Mouse (Mus musculus): ENCODE results near the gene Ifitm3. TPM values are rescaled to one million over a fixed set of nuclear protein-coding genes. Genes with fewer than 3 reads are reported as not detected.

Gene Ifitm3
- polyA plus RNA-seq, 1 experiment = 1,312 TPM

DNA sequence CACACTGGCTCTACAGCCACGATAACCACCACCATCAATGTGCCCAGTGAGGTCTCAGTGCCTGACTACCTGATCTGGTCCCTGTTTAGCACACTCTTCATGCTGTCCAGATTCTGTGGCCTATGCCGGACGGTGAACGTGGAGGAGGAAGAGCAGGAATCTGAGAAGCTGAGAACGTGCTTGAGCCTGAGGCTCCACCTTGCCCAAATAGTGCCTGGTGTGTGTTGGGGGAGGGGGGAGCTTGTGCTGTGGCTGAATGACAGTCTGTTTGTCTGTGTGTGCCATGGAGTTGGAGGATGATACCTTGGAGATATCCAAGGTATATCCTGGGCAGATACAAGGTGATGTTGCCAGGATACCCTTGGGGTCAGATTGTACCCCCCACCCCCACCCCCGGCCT, 20.4 kb downstream of the Ifitm3 start:
- Histone ChIP-seq H3ac (ENCODE audit: control insufficient read depth, insufficient read length) (no peak overlapping the region), H3K4me2 (ENCODE audit: low read depth) (no peak overlapping the region), H3K79me2 (ENCODE audit: control insufficient read depth, insufficient read depth) (no peaks in the 10 kb centered on the region), H3K27me3 (ENCODE audit: control insufficient read depth, insufficient read depth, insufficient read length) (no peaks in the 10 kb centered on the region), H3K4me3 (no peak overlapping the region), H3K36me3 (ENCODE audit: control insufficient read depth, insufficient read depth) (no peaks in the 10 kb centered on the region)
- TF ChIP-seq CEBPB (IDR thresholded peaks at IDR 0.05; ENCODE audit: insufficient read depth, poor library complexity, severe bottlenecking) (no peak), MAX (IDR thresholded peaks at IDR 0.05; ENCODE audit: low read depth) (no peak), POLR2A (IDR thresholded peaks at IDR 0.05; ENCODE audit: insufficient read length, low read depth) (no peak), MYOG (IDR thresholded peaks at IDR 0.05; ENCODE audit: control insufficient read depth in 1 of 3, insufficient read depth in 1 of 3, insufficient read length in 2 of 3, low read depth in 2 of 3) (no peak), TCF12 (IDR thresholded peaks at IDR 0.05; ENCODE audit: insufficient read depth, poor library complexity, severe bottlenecking) (no peak), POLR2AphosphoS2 (IDR thresholded peaks at IDR 0.05; ENCODE audit: insufficient read length, low read depth) (no peak)

DNA sequence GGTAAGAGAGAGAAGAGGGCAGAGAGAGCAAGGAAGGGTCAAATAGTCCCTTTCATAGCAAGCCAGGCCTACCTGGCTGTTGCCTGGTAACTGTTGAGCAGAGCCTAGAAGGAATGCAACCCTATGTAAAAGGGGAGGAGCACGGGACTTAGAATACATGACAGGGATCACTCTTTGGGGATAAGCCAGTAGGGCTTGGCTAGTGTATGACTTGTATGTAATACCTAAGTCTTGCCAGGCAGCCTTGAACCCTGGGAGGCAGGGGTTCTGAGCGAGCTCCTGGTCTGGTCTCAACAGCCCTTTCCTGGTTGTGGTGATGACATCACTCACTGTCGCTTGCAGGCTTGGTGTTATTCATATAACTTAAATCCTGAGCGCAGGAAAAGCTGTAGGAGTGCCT, 21.5 kb downstream of the Ifitm3 start:
- Histone ChIP-seq H3K36me3 (ENCODE audit: control insufficient read depth, insufficient read depth) (no peaks in the 10 kb centered on the region), H3K79me2 (ENCODE audit: control insufficient read depth, insufficient read depth) (no peaks in the 10 kb centered on the region), H3K4me3 (no peak overlapping the region), H3ac (ENCODE audit: control insufficient read depth, insufficient read length) (no peak overlapping the region), H3K4me2 (ENCODE audit: low read depth) (no peak overlapping the region), H3K27me3 (ENCODE audit: control insufficient read depth, insufficient read depth, insufficient read length) (no peaks in the 10 kb centered on the region)
- TF ChIP-seq POLR2A (IDR thresholded peaks at IDR 0.05; ENCODE audit: insufficient read length, low read depth) (no peak), REST (IDR thresholded peaks at IDR 0.05; ENCODE audit: insufficient read depth, insufficient read length) (no peak), SRF (IDR thresholded peaks at IDR 0.05; ENCODE audit: control insufficient read depth, insufficient read length, low read depth) (no peak), TCF3 (IDR thresholded peaks at IDR 0.05; ENCODE audit: insufficient read length, low read depth) (no peak), MAX (IDR thresholded peaks at IDR 0.05; ENCODE audit: low read depth) (no peak), MYOG (IDR thresholded peaks at IDR 0.05; ENCODE audit: control insufficient read depth in 1 of 3, insufficient read depth in 1 of 3, insufficient read length in 2 of 3, low read depth in 2 of 3) (no peak), CEBPB (IDR thresholded peaks at IDR 0.05; ENCODE audit: insufficient read depth, poor library complexity, severe bottlenecking) (no peak), POLR2AphosphoS2 (IDR thresholded peaks at IDR 0.05; ENCODE audit: insufficient read length, low read depth) (no peak), E2F4 (IDR thresholded peaks at IDR 0.05; ENCODE audit: insufficient read depth) (no peak), MYOD1 (IDR thresholded peaks at IDR 0.05; ENCODE audit: control insufficient read depth in 1 of 3, insufficient read length in 2 of 3, low read depth in 2 of 3) (no peak), USF1 (IDR thresholded peaks at IDR 0.05; ENCODE audit: low read depth) (no peak), TCF12 (IDR thresholded peaks at IDR 0.05; ENCODE audit: insufficient read depth, poor library complexity, severe bottlenecking) (no peak)

DNA sequence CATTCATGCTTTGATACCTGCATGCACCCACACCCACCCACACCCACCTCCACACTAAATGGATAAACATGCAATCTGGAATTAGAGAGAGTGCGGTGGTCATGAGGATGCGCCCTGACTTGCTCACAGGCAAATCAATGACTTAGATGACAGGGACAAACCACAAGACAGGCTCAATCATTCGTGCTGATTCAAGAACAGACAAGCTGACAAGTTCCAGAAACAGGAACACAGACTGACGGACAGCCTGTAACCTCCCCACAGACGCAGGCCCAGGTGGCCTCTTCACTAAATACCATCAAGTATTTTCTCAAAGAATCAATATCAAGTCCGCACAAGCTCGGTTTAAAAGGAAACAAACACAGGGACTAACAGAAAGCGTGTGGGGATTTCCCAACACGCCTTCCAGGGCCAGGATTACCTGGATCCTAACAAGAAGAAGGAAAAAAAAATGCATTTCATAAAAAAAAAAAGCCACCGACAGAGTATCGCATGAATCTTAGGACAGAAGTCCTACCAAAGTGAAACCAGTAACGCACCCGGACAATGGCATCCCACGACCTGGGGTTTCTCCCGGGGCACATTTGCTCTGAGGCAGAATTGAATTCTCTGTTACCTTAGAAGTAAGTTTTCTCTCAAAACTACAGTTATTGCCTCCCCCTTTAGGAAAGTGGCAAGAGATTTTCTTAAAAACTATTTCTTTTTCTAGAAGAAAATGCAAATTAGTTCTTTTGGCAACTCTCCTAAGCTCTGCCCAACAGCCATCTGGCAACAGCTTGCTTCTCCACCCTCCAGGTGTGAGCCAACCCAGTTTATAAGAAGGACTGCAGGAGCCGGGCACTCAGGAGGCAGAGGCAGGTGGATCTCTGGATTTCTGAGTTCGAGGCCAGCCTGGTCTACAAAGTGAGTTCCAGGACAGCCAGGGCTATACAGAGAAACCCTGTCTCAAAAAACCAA, 23.1 kb downstream of the Ifitm3 start:
- TF ChIP-seq USF1 (IDR thresholded peaks at IDR 0.05; ENCODE audit: low read depth) = no peak
- no peak for TF ChIP-seq REST (IDR thresholded peaks at IDR 0.05; ENCODE audit: insufficient read depth, insufficient read length)
- no peak for TF ChIP-seq TCF3 (IDR thresholded peaks at IDR 0.05; ENCODE audit: insufficient read length, low read depth)
- TF ChIP-seq POLR2AphosphoS2 (IDR thresholded peaks at IDR 0.05; ENCODE audit: insufficient read length, low read depth) = no peak
- no peak for TF ChIP-seq E2F4 (IDR thresholded peaks at IDR 0.05; ENCODE audit: insufficient read depth)
- no peak for TF ChIP-seq CEBPB (IDR thresholded peaks at IDR 0.05; ENCODE audit: insufficient read depth, poor library complexity, severe bottlenecking)
- no peak for TF ChIP-seq MYOD1 (IDR thresholded peaks at IDR 0.05; ENCODE audit: control insufficient read depth in 1 of 3, insufficient read length in 2 of 3, low read depth in 2 of 3)
- no peak for TF ChIP-seq SRF (IDR thresholded peaks at IDR 0.05; ENCODE audit: control insufficient read depth, insufficient read length, low read depth)
- no peak for TF ChIP-seq MYOG (IDR thresholded peaks at IDR 0.05; ENCODE audit: control insufficient read depth in 1 of 3, insufficient read depth in 1 of 3, insufficient read length in 2 of 3, low read depth in 2 of 3)
- no peak for TF ChIP-seq MAX (IDR thresholded peaks at IDR 0.05; ENCODE audit: low read depth)
- no peak for TF ChIP-seq TCF12 (IDR thresholded peaks at IDR 0.05; ENCODE audit: insufficient read depth, poor library complexity, severe bottlenecking)
- no peak for TF ChIP-seq POLR2A (IDR thresholded peaks at IDR 0.05; ENCODE audit: insufficient read length, low read depth)
- Histone ChIP-seq H3K27me3 (ENCODE audit: control insufficient read depth, insufficient read depth, insufficient read length) (no peaks in the 10 kb centered on the region), H3K36me3 (ENCODE audit: control insufficient read depth, insufficient read depth) (no peaks in the 10 kb centered on the region), H3K4me2 (ENCODE audit: low read depth) (no peak overlapping the region), H3ac (ENCODE audit: control insufficient read depth, insufficient read length) (no peak overlapping the region), H3K79me2 (ENCODE audit: control insufficient read depth, insufficient read depth) (no peaks in the 10 kb centered on the region), H3K4me3 (no peak overlapping the region)

DNA sequence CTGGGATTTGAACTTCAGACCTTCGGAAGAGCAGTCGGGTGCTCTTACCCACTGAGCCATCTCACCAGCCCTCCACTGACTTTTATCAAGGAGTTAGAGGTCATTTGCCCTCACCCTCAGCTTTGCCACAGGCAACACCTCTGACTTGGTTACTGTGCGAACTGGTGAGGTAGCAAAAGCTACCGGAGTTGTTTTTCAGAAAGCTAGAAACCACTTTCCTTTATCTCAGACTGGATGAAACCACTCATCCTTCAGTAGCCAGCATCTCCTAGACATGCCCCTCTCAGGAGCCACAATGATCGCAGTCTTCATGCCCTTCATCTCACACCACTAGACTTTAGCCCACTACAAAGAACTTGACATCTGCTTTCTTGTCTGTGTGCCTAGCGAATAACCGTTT, 27.6 kb downstream of the Ifitm3 start:
- no peak overlapping the region for H3K4me3 ChIP-seq
- no peaks in the 10 kb centered on the region for H3K79me2 ChIP-seq (ENCODE audit: control insufficient read depth, insufficient read depth)
- no peak overlapping the region for H3ac ChIP-seq (ENCODE audit: control insufficient read depth, insufficient read length)
- H3K36me3 ChIP-seq (ENCODE audit: control insufficient read depth, insufficient read depth) = no peaks in the 10 kb centered on the region
- no peaks in the 10 kb centered on the region for H3K27me3 ChIP-seq (ENCODE audit: control insufficient read depth, insufficient read depth, insufficient read length)
- no peak for TF ChIP-seq POLR2A (IDR thresholded peaks at IDR 0.05; ENCODE audit: insufficient read length, low read depth)
- no peak for TF ChIP-seq E2F4 (IDR thresholded peaks at IDR 0.05; ENCODE audit: insufficient read depth)
- TF ChIP-seq MYOG (IDR thresholded peaks at IDR 0.05; ENCODE audit: control insufficient read depth in 1 of 3, insufficient read depth in 1 of 3, insufficient read length in 2 of 3, low read depth in 2 of 3) = no peak
- no peak for TF ChIP-seq CEBPB (IDR thresholded peaks at IDR 0.05; ENCODE audit: insufficient read depth, poor library complexity, severe bottlenecking)
- no peak for TF ChIP-seq MAX (IDR thresholded peaks at IDR 0.05; ENCODE audit: low read depth)
- no peak for TF ChIP-seq TCF3 (IDR thresholded peaks at IDR 0.05; ENCODE audit: insufficient read length, low read depth)
- no peak for TF ChIP-seq REST (IDR thresholded peaks at IDR 0.05; ENCODE audit: insufficient read depth, insufficient read length)
- no peak for TF ChIP-seq POLR2AphosphoS2 (IDR thresholded peaks at IDR 0.05; ENCODE audit: insufficient read length, low read depth)
- no peak for TF ChIP-seq SRF (IDR thresholded peaks at IDR 0.05; ENCODE audit: control insufficient read depth, insufficient read length, low read depth)
- no peak for TF ChIP-seq TCF12 (IDR thresholded peaks at IDR 0.05; ENCODE audit: insufficient read depth, poor library complexity, severe bottlenecking)
- no peak for TF ChIP-seq USF1 (IDR thresholded peaks at IDR 0.05; ENCODE audit: low read depth)
- no peak for TF ChIP-seq MYOD1 (IDR thresholded peaks at IDR 0.05; ENCODE audit: control insufficient read depth in 1 of 3, insufficient read length in 2 of 3, low read depth in 2 of 3)
- no peak overlapping the region for H3K4me2 ChIP-seq (ENCODE audit: low read depth)

All from myocyte (in vitro differentiated cells).